Mouse (Mus musculus) testis, adult 2 months (tissue): ENCODE data around the gene Mtg2. TPM values are rescaled to one million over a fixed set of nuclear protein-coding genes. Genes with fewer than 3 reads are reported as not detected.

Experiments
- H3K27ac ChIP-seq: fragments of 200-500 bp; 2 replicates; pipeline ENCODE4 v1.5.1; 2012; ENCODE audit warnings: low read depth, low read length; ENCODE audit not compliant: control insufficient read depth, insufficient read depth
- H3K27me3 ChIP-seq: fragments of 200-500 bp; 2 replicates; pipeline ENCODE4 v1.6.1; 2012; ENCODE audit warnings: mild to moderate bottlenecking, low read length, moderate library complexity; ENCODE audit not compliant: control insufficient read depth, insufficient read depth
- H3K36me3 ChIP-seq: fragments of 200-500 bp; 2 replicates; pipeline ENCODE4 v1.6.1; 2012; ENCODE audit warnings: mild to moderate bottlenecking, low read length; ENCODE audit not compliant: control insufficient read depth, insufficient read depth
- H3K4me1 ChIP-seq: fragments of 200-500 bp; 2 replicates; pipeline ENCODE4 v1.6.1; 2012; ENCODE audit warnings: low read length; ENCODE audit not compliant: control insufficient read depth, insufficient read depth
- H3K4me3 ChIP-seq: fragments of 200-500 bp; 2 replicates; pipeline ENCODE4 v1.5.1; 2012; ENCODE audit warnings: low read depth, mild to moderate bottlenecking, low read length, moderate library complexity, mixed read lengths; ENCODE audit not compliant: control insufficient read depth
- CTCF ChIP-seq: fragments of 200-500 bp; IDR thresholded peaks from 2 replicates; pipeline ENCODE4 v1.5.1; 2012; ENCODE audit warnings: low read depth, mild to moderate bottlenecking, inconsistent platforms, low read length, moderate library complexity; ENCODE audit not compliant: control insufficient read depth, insufficient read depth, insufficient replicate concordance
- POLR2A ChIP-seq: fragments of 200-500 bp; IDR thresholded peaks from 2 replicates; pipeline ENCODE4 v1.6.1; 2012; ENCODE audit warnings: low read depth, mild to moderate bottlenecking, inconsistent platforms, low read length, moderate library complexity; ENCODE audit not compliant: control insufficient read depth
- polyA plus RNA-seq: library from polyadenylated mRNA; depleted of rRNA; stranded (reverse); fragments of >200 nt; gene quantifications from 2 replicates; pipeline ENCODE4 v1.2.3, GENCODE M21; 2012

Mtg2 gene
- polyA plus RNA-seq, 1 experiment: 7.8 TPM

DNA sequence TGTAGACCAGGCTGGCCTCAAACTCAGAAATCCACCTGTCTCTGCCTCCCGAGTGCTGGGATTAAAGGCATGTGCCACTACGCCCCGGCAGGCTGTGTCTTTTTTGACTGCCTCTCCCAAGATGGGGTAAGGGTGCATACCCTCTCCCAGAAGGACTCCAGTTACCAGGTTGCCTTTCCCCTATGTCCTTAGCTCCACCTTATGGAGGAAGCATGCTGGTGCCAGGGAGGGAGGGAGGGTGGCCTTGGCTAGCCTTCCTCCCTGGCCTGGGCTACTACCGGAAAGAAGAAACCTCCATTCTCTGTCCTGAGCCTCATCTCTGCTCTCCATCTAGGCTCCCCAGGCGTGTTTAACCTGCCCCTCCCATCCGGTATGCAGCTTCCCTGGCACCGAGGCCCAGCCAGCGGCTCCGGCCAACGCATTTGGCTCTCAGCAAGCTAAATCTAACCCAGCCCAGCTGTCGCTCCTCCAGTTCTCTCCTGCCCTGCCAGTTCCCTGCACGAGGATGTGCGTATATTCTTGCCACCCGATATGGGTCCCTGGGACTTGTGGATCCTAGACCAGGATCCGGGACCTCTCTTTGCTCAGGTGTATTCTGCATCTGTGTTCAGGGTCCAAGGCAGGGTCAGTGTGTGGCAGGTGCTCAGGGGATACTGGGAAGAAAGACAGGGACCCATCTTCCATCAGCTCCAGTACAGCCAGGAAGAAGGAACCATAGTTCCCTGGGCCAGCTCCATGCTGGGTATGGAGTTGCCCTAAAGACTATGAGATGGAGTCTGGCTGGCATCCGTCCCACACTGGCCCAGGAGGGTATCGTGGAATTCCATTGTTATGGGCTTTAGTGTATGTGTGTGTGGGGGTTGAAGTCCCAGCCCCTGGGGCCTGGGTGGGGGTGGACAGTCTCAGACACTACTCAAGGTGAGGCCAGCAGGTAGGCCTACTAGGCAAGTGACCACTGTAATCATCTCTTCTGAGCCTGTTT, 43.8 kb downstream of the Mtg2 start:
- Histone ChIP-seq H3K27ac (no peak overlapping the region), H3K4me1 (peaks cover 15% of the 10 kb centered on the region)
- no peak for TF ChIP-seq CTCF
- no peak for TF ChIP-seq POLR2A

DNA sequence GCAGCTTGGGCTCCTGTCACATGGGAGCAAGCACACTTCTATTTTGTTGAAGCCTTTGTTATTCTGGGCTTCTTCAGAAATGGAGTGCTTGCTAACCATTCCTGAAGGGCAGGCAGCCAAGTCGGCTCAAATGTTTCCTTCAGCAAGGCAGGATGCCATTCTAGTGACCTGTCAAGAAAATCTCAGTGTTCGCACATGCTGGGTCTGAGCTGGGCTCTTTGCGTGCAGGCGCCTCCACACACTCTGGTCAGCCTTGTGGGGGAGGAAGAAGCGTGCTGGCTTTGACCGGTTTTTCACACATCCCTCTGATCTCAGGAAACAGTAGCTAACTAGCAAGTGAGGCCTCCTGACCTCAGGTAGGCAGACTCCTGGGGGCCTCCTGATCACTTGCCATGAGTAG, 44.9 kb downstream of the Mtg2 start:
- Histone ChIP-seq H3K4me3 (no peak overlapping the region), H3K27ac (no peak overlapping the region), H3K27me3 (no peaks in the 10 kb centered on the region), H3K36me3 (no peaks in the 10 kb centered on the region), H3K4me1 (peaks cover 17% of the 10 kb centered on the region)
- no peak for TF ChIP-seq CTCF
- no peak for TF ChIP-seq POLR2A

More for the DNA sequence above, 43.8 kb downstream of the Mtg2 start:
- no peaks in the 10 kb centered on the region for H3K36me3 ChIP-seq
- no peaks in the 10 kb centered on the region for H3K27me3 ChIP-seq
- H3K4me3 ChIP-seq: no peak overlapping the region

DNA sequence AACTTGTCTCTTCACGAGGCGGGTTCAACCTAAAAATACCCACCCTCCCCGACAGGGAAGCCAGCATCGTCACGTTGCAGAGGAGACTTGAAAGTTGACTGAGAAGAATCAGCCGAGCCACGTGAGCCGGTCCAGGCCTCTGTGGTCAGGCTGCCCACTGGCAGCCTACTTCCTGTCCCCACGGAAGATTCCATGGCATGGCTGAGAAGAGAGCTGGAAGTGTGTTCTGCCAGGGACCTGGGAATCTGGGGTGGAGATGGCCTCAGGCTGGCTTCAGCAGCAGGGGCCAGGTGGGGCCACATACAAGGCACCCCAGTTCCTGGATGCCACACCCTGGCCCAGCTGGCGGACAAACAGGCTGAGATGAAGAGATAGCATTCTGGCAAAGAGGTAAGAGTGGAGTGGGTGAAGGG, 45.7 kb downstream of the Mtg2 start:
- peaks cover 17% of the 10 kb centered on the region for H3K4me1 ChIP-seq
- no peak for TF ChIP-seq CTCF
- TF ChIP-seq POLR2A: no peak
- H3K27me3 ChIP-seq: no peaks in the 10 kb centered on the region
- H3K27ac ChIP-seq: no peak overlapping the region
- H3K36me3 ChIP-seq: no peaks in the 10 kb centered on the region
- H3K4me3 ChIP-seq: no peak overlapping the region

DNA sequence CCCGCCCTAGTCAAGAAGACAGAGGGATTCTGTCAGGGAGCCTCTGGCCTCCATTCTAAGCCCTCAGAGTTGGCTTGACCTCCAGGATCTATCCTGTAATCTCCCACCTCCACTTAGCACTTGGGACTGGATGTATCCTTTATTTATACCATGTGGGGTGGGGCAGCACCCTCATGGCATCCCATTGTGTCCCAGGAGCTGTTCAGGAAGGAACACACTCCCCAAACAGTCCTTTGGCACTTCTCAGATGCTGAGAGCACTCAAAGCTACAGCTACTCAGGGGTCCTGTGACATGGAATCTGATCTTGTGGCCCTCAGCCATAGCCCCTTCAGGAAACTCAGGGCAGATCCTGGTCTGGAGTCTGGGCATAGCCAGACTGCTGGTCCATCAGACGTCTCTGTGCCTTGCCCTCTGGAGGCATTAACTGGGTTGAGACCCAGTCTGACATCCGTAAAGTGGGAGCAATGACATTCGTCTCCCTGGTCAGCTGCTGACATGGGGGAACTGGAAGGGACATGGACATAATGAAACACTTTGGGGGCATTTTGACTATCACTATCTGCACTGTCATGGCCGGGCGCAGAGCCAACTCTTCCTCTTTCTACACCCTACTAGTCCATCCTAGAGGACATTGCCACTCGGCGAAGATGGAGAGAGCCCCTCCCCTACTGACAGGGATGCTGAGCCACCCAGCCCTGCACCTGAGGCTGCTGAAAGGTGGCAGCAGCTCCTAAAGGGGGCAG, 46.5 kb downstream of the Mtg2 start:
- H3K4me1 ChIP-seq: peaks cover 17% of the 10 kb centered on the region
- H3K36me3 ChIP-seq: no peaks in the 10 kb centered on the region
- H3K27me3 ChIP-seq: no peaks in the 10 kb centered on the region
- TF ChIP-seq POLR2A: no peak
- TF ChIP-seq CTCF: no peak
- H3K27ac ChIP-seq: no peak overlapping the region
- peak overlapping the region; percentile 89 for H3K4me3 ChIP-seq

DNA sequence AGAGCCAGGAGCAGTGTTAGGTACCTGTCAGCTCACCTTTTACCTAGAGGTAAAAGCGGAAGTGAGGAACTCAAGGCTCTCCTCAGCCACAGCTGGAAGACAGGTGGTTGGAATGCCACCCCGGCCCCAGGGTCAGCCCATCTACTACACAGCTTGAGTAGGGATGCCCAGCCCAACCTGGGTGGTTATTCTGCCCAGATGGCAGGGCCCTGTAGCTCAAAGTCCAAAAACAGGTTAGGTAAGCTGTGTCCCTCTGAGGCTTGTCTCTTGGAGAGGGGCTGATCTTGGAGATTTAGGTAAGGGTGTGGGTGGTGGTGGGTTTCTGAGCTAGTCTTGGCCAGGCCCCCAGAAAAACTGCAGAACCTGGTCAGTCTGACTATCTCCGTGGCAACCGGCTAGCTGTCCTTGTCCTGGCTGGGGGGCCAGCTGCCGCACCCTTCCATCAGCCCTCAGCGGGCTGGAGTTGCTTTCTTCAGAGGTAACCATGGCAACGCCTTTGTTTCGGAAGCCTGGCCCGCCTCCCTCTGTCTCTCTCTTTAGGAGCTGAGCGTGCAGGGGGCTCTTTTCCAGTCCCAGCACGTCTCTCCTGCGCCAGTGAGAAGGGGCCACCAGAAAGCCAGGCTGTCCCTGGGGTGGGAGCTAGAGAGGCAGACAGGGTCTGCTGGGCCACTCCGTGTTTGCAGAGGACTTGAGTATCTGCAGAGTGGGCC, 47.3 kb downstream of the Mtg2 start:
- Histone ChIP-seq H3K27me3 (no peaks in the 10 kb centered on the region), H3K4me3 (peak overlapping the region; percentile 89)

DNA sequence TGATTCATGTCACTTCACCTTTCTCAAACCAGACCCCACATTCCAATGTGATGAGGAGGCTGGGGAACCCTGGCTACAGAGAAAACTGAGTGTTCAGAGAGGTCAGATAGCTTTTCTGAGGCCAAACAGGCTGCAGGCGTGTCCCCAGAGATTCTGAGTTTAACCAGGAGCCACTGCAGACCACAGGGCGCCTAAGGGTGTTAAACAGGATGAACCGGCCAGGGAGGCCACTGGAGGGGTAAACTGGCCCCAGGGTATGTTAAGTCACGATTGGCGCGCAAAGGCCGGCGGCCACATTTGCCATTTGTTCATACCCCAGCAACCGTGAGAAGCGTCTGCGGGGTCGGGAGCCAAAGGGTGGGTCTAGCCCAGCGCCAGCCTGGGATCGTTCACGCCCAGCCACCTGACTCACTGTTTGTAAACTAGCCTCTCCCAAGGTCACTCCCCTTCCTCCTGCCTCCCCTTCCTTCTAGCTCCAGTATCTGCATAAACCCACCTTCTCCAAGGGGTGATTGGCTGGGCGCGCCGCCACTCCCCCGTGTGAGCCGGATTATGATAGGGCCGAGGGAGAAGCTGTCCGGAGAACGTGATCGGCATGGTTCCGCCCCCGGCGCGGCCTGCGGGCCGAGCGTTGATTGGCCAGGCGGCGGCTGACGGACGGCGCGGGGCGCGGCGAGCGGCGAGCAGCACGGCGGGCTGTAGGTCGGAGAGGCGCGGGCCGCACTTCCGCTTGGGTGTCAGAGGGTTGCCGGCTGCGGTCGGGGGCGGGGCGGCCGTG, 48.5 kb downstream of the Mtg2 start, which contains the start of gene Osbpl2:
Osbpl2 (plus strand) TSS at position 646 of the 778 bp plus-strand sequence.
- Histone ChIP-seq H3K4me3 (peak within 1 kb of the TSS; percentile 89), H3K36me3 (no peaks in the 10 kb centered on the region), H3K27me3 (no peaks in the 10 kb centered on the region), H3K27ac (peak within 1 kb of the TSS; percentile 76), H3K4me1 (peaks cover 17% of the 10 kb centered on the region)
- TF ChIP-seq POLR2A (peak; percentile 35), CTCF (no peak)

More for the DNA sequence above, 47.3 kb downstream of the Mtg2 start:
- TF ChIP-seq CTCF: no peak
- peak; percentile 63; the same call in 1 of the 2 replicates for TF ChIP-seq POLR2A
- Histone ChIP-seq H3K36me3 (no peaks in the 10 kb centered on the region), H3K27ac (no peak overlapping the region), H3K4me1 (peaks cover 17% of the 10 kb centered on the region)
